Mouse (Mus musculus) spleen, adult 2 months (tissue): ENCODE measurements around the gene Tbc1d10b. TPM values are rescaled to one million over a fixed set of nuclear protein-coding genes. Genes with fewer than 3 reads are reported as not detected.

Experiments
- DNase-seq, 2 experiments: peaks; one replicate each; pipeline versions ENCODE4 v3.0.0 to v3.0.0-alpha.2; 2012 to 2021; ENCODE audit warnings: low spot score in 2 of 2, low read depth in 1 of 2
- H3K27ac ChIP-seq: fragments of 200-500 bp; 2 replicates; pipeline ENCODE4 v1.5.1; 2012; ENCODE audit warnings: low read length, inconsistent platforms; ENCODE audit not compliant: insufficient read depth
- H3K27me3 ChIP-seq: fragments of 200-500 bp; 2 replicates; pipeline ENCODE4 v1.6.1; 2012; ENCODE audit warnings: mild to moderate bottlenecking, moderate library complexity, low read length, inconsistent platforms; ENCODE audit not compliant: control insufficient read depth, insufficient read depth
- H3K36me3 ChIP-seq: fragments of 200-500 bp; 2 replicates; pipeline ENCODE4 v1.6.1; 2012; ENCODE audit warnings: mild to moderate bottlenecking, low read length, inconsistent platforms; ENCODE audit not compliant: control insufficient read depth, insufficient read depth
- H3K4me1 ChIP-seq: fragments of 200-500 bp; 2 replicates; pipeline ENCODE4 v1.6.1; 2011; ENCODE audit warnings: inconsistent platforms; ENCODE audit not compliant: control insufficient read depth, insufficient read depth, insufficient read length
- H3K4me3 ChIP-seq: fragments of 200-500 bp; 2 replicates; pipeline ENCODE4 v1.5.1; 2011; ENCODE audit warnings: mild to moderate bottlenecking, inconsistent platforms; ENCODE audit not compliant: insufficient read depth, insufficient read length; ENCODE audit errors: extremely low read depth
- CTCF ChIP-seq: fragments of 200-500 bp; IDR thresholded peaks from 2 replicates; pipeline ENCODE4 v1.5.1; 2011; ENCODE audit warnings: mild to moderate bottlenecking, inconsistent platforms; ENCODE audit not compliant: insufficient read depth, insufficient read length, insufficient replicate concordance; ENCODE audit errors: extremely low read depth
- POLR2A ChIP-seq: fragments of 200-500 bp; IDR thresholded peaks from 2 replicates; pipeline ENCODE4 v1.6.1; 2011; ENCODE audit warnings: low read depth, low read length, inconsistent platforms
- WGBS: fragments of 180-500 bp; shearing (Covaris S2); methylation state at CpG from one replicate; pipeline ENCODE4 v1.1.7; 2018; 5-methylcytosine and 5-hydroxymethylcytosine counted together
- polyA plus RNA-seq: library from polyadenylated mRNA; depleted of rRNA; stranded (reverse); fragments of >200 nt; gene quantifications from 2 replicates; pipeline ENCODE4 v1.2.3, GENCODE M21; 2012; rRNA removed

The Tbc1d10b gene
- polyA plus RNA-seq, 1 experiment: 33.0 TPM

DNA sequence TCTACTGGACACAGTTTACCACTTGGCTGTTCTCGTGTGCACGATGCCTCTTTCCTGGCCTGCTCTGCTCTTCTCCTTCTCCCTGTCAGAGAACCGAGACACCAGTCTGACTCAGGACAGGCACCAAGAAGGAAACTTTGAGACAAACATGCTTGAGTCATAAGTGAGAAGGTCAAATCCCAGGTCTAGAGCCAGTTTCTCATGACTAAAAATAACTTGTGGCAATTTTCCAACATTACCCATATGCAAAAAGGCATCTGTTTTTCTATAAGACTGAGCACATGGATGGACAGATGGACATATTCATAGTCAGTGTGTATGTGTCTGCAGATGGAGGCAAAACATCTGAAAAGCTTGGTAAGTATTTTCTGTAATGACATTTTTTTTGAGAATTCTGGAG is 54.8 kb downstream of the Tbc1d10b start:
- H3K4me1 ChIP-seq: peaks cover 8% of the 10 kb centered on the region; the same call in 1 of the 2 replicates
- H3K27me3 ChIP-seq: no peaks in the 10 kb centered on the region
- no peak overlapping the region for H3K4me3 ChIP-seq
- H3K27ac ChIP-seq: no peak overlapping the region
- WGBS: 72% methylated on average over 3 of the region's 3 CpGs
- no peaks in the 10 kb centered on the region for H3K36me3 ChIP-seq
- TF ChIP-seq CTCF: no peak
- TF ChIP-seq POLR2A: no peak
- no peak for DNase-seq

DNA sequence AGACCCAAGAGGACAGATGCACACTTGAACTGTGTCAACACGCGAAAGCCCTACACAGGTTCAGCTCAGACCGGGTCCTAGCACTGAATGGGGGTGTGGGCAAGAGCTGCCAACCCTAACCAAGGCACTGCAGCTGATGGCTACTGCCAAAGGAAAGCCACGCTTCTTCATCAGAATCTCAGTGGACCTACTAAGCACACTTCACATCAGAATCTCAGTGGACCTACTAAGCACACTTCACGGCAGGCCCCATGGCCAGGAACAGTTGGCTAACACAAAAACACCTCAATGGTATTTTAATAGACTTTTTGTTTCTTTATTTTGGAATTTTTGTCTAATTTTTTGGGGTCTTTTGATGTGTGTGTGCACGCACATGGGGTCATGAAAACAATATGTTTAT is 55.8 kb downstream of the Tbc1d10b start:
- 96% methylated on average over 6 of the region's 6 CpGs for WGBS

DNA sequence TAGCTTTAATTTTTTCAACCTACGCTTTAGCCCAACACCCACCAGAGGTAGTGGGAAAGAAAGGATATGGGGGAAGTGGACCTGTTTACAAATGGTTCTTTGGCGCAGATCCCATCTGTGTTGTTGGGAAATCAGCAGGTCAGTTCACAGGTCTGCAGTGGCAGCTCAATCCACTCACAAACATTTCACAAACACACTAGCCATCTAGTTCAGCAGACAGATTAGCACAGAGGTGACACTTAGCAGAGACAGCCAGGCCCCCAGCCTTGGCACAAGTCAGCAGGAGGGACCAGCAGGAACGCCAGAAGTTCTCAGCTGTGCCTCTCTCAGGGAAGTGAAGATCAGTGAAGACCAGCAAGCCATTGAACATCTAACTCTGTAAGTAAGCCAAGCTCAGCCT is 60.4 kb downstream of the Tbc1d10b start:
- H3K27ac ChIP-seq: no peak overlapping the region
- H3K36me3 ChIP-seq: no peaks in the 10 kb centered on the region
- no peak for DNase-seq
- H3K4me1 ChIP-seq: no peaks in the 10 kb centered on the region
- no peaks in the 10 kb centered on the region for H3K27me3 ChIP-seq
- 85% methylated on average over 3 of the region's 3 CpGs for WGBS
- no peak overlapping the region for H3K4me3 ChIP-seq
- TF ChIP-seq POLR2A: no peak
- no peak for TF ChIP-seq CTCF

More for the DNA sequence above, 55.8 kb downstream of the Tbc1d10b start:
- no peak overlapping the region for H3K4me3 ChIP-seq
- no peak for DNase-seq
- peaks cover 8% of the 10 kb centered on the region; the same call in 1 of the 2 replicates for H3K4me1 ChIP-seq
- TF ChIP-seq POLR2A (no peak), CTCF (no peak)
- H3K27ac ChIP-seq: no peak overlapping the region
- no peaks in the 10 kb centered on the region for H3K27me3 ChIP-seq
- no peaks in the 10 kb centered on the region for H3K36me3 ChIP-seq

Other genes starting within 250 kb of the Tbc1d10b start
- gene Cdipt, start 232.6 kb downstream of the Tbc1d10b start, polyA plus RNA-seq: 154 and 201 TPM in 2 replicates
- gene Cdiptos, start 232.4 kb downstream of the Tbc1d10b start, polyA plus RNA-seq: 0.59 and 0.71 TPM in 2 replicates
- gene Mvp, start 193.8 kb downstream of the Tbc1d10b start, polyA plus RNA-seq: 63.3 and 80.9 TPM in 2 replicates
- 0.48 and 2.5 TPM in 2 replicates for gene Pagr1b, start 192.0 kb downstream of the Tbc1d10b start, polyA plus RNA-seq
- 3.1 and 3.3 TPM in 2 replicates for gene Pagr1a, start 191.1 kb downstream of the Tbc1d10b start, polyA plus RNA-seq
- gene Gm42742, start 187.4 kb downstream of the Tbc1d10b start, polyA plus RNA-seq: 27.8 and 31.8 TPM in 2 replicates
- 5.8 and 6.5 TPM in 2 replicates for gene Prrt2, start 187.3 kb downstream of the Tbc1d10b start, polyA plus RNA-seq
- 215 and 345 TPM in 2 replicates for gene Maz, start 181.4 kb downstream of the Tbc1d10b start, polyA plus RNA-seq
- gene Kif22, start 166.0 kb downstream of the Tbc1d10b start, polyA plus RNA-seq: 6.3 and 8.2 TPM in 2 replicates
- gene Zg16, start 121.1 kb downstream of the Tbc1d10b start, polyA plus RNA-seq: 1,018 and 1,065 TPM in 2 replicates
- gene AI467606, start 117.1 kb downstream of the Tbc1d10b start, polyA plus RNA-seq: 135 and 221 TPM in 2 replicates
- 5.5 and 5.8 TPM in 2 replicates for gene Qprt, start 86.2 kb downstream of the Tbc1d10b start, polyA plus RNA-seq
- 54.6 and 56.6 TPM in 2 replicates for gene Spn, start 70.6 kb downstream of the Tbc1d10b start, polyA plus RNA-seq
- gene Cd2bp2, start 12.4 kb downstream of the Tbc1d10b start, polyA plus RNA-seq: 22.7 and 26.4 TPM in 2 replicates
- 1.2 and 5.2 TPM in 2 replicates for gene Mylpf, start 422 bp upstream of the Tbc1d10b start, polyA plus RNA-seq
- 9.2 and 12.9 TPM in 2 replicates for gene Zfp553, start 24.6 kb upstream of the Tbc1d10b start, polyA plus RNA-seq
- gene Sept1, start 24.7 kb upstream of the Tbc1d10b start, polyA plus RNA-seq: 280 and 335 TPM in 2 replicates
- 35.6 and 68.3 TPM in 2 replicates for gene Zfp771, start 35.8 kb upstream of the Tbc1d10b start, polyA plus RNA-seq
- 30.8 and 37.5 TPM in 2 replicates for gene Dctpp1, start 52.2 kb upstream of the Tbc1d10b start, polyA plus RNA-seq
- gene Sephs2, start 65.6 kb upstream of the Tbc1d10b start, polyA plus RNA-seq: 12.9 and 16.0 TPM in 2 replicates
- gene Itgal, start 87.8 kb upstream of the Tbc1d10b start, polyA plus RNA-seq: 92.1 and 105 TPM in 2 replicates
- 7.8 and 12.1 TPM in 2 replicates for gene Zfp768, start 137.1 kb upstream of the Tbc1d10b start, polyA plus RNA-seq
- 7.2 and 10.0 TPM in 2 replicates for gene Zfp747, start 167.6 kb upstream of the Tbc1d10b start, polyA plus RNA-seq
- gene 9130019O22Rik, start 178.7 kb upstream of the Tbc1d10b start, polyA plus RNA-seq: 3.2 and 3.7 TPM in 2 replicates
- 4.3 and 6.4 TPM in 2 replicates for gene E430018J23Rik, start 185.2 kb upstream of the Tbc1d10b start, polyA plus RNA-seq
- gene Zfp764, start 198.4 kb upstream of the Tbc1d10b start, polyA plus RNA-seq: 6.1 TPM in 2 replicates
- 24.9 and 35.9 TPM in 2 replicates for gene Zfp688, start 213.6 kb upstream of the Tbc1d10b start, polyA plus RNA-seq
- 4.1 and 6.2 TPM in 2 replicates for gene Zfp689, start 240.7 kb upstream of the Tbc1d10b start, polyA plus RNA-seq